Mouse (Mus musculus) heart, embryonic 13.5 days (tissue): ENCODE results near the gene Anks1b. TPM values are rescaled to one million over a fixed set of nuclear protein-coding genes. Genes with fewer than 3 reads are reported as not detected.
A peak's percentile ranks its signal among the peaks of the same experiment; 100 is the strongest.

Experiments used
- ATAC-seq: fragments of 200-750 bp; cut with Nextera tagmentation; 2 replicates; pipeline ENCODE4 v1.8.0; 2017; ENCODE audit warnings: moderate TSS enrichment; ENCODE audit not compliant: insufficient number of reproducible peaks, low FRiP score, low TSS enrichment; ENCODE audit errors: extremely low read depth
- H3K27ac ChIP-seq: fragments of 300-500 bp; sonication (generic); replicated peaks from 2 replicates; pipeline ENCODE4 v1.5.1; 2015; ENCODE audit warnings: moderate library complexity, mild to moderate bottlenecking, inconsistent platforms
- H3K27me3 ChIP-seq: fragments of 300-500 bp; sonication (generic); replicated peaks from 2 replicates; pipeline ENCODE4 v1.6.1; 2015; ENCODE audit warnings: mild to moderate bottlenecking, inconsistent platforms
- H3K36me3 ChIP-seq: fragments of 300-500 bp; sonication (generic); 2 replicates; pipeline ENCODE4 v1.6.1; 2015; ENCODE audit warnings: mild to moderate bottlenecking, inconsistent platforms
- H3K4me1 ChIP-seq: fragments of 300-500 bp; sonication (generic); 2 replicates; pipeline ENCODE4 v1.6.1; 2015; ENCODE audit warnings: inconsistent platforms
- H3K4me2 ChIP-seq: fragments of 300-500 bp; sonication (generic); 2 replicates; pipeline ENCODE4 v1.6.1; 2015; ENCODE audit warnings: inconsistent platforms, mild to moderate bottlenecking, moderate library complexity
- H3K4me3 ChIP-seq: fragments of 300-500 bp; sonication (generic); 2 replicates; pipeline ENCODE4 v1.5.1; 2015; ENCODE audit warnings: moderate library complexity, mild to moderate bottlenecking, inconsistent platforms
- H3K9ac ChIP-seq: fragments of 300-500 bp; sonication (generic); 2 replicates; pipeline ENCODE4 v1.6.1; 2015; ENCODE audit warnings: inconsistent platforms, mild to moderate bottlenecking, moderate library complexity
- H3K9me3 ChIP-seq: fragments of 300-500 bp; sonication (generic); 2 replicates; pipeline ENCODE4 v1.6.1; 2016; ENCODE audit warnings: inconsistent platforms
- WGBS: fragments of 180-500 bp; shearing (Covaris S2); methylation state at CpG from one replicate; pipeline ENCODE4 v1.1.7; 2015; ENCODE audit warnings: mixed read lengths; 5-methylcytosine and 5-hydroxymethylcytosine counted together
- polyA plus RNA-seq: library from polyadenylated mRNA; unstranded; fragments of >200 nt; fragmentation: Nextera tagmentation; extraction: Ambion mirVana; gene quantifications from 2 replicates; pipeline ENCODE4 v1.2.1, GENCODE M21; 2015

The Anks1b gene
- polyA plus RNA-seq, 1 experiment from 2014 or later = 0.64 TPM

DNA sequence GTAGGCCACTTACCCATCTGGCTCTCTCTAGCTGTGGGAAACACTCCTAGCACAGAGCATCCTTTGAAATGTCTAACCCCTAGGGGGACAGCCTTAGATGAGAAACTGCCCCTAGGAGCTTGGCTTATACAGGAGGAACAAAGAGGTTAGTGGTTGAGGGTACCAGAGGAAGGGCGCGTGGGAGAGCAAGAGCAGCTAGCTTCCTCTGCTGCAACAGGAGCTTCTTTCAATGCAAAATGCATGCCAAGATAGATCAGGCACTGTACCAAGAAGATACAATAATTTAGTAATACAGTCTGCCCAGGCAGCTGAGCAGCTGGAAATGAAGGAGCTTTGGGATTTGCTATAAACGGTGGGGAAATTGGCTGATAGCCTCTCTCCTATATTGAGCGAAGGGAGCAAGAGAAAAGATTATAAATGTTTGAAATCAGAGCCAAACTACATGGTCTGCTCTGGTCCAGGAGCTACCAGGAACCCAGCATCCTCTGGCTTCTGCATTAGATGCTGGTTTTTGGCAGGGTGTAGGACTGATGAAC lies 621.7 kb downstream of the Anks1b start:
- Histone ChIP-seq H3K4me3 (no peak overlapping the region), H3K9me3 (no peaks in the 10 kb centered on the region), H3K27ac (no peak overlapping the region), H3K36me3 (no peaks in the 10 kb centered on the region), H3K9ac (no peak overlapping the region), H3K4me2 (no peak overlapping the region), H3K4me1 (no peaks in the 10 kb centered on the region), H3K27me3 (no peaks in the 10 kb centered on the region)
- 75% methylated on average over 4 of the region's 4 CpGs for WGBS
- ATAC-seq = no peak

DNA sequence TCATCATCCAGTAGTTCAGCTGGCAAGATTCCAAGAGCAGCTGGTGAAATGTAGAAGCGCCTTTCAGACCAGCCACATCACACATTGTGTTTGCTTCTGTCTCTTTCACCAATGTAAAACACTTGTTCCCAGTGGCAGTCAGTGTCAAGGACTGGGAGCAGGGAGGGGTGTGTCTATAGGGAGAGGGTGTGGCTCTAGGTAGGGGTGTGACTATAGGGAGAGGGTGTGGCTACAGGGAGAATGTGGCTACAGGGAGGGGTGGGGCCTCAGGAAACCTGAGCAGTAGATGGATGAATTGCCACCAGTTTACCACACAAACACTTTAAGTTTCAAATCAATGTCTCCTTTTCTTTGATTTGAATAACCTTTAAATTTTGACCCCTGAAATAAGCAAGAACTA lies 634.3 kb downstream of the Anks1b start:
- Histone ChIP-seq H3K27me3 (no peaks in the 10 kb centered on the region), H3K4me1 (peaks cover 3% of the 10 kb centered on the region; the same call in 1 of the 2 replicates), H3K9ac (no peak overlapping the region), H3K4me2 (no peak overlapping the region), H3K27ac (no peak overlapping the region), H3K4me3 (no peak overlapping the region), H3K9me3 (no peaks in the 10 kb centered on the region), H3K36me3 (no peaks in the 10 kb centered on the region)
- ATAC-seq = no peak
- 44% methylated on average over 1 of the region's 1 CpGs for WGBS

DNA sequence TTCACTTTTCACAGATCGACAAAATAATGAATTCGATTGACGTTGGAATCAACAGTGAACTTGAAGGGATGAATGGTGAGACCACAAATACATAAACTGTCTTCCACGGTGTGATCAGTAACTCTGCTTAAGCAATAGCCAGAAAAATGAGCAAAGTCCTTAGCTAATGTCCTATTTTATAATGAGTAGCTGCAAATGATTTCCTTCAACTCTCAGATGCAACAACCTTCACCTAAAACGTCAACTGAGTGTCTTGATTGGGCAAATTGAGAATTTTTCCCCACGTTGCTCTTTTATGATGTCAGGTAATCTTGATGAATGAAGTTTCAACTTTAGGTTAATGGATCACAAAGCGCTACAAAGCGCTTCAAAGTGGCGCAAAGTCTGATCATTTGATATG lies 639.5 kb downstream of the Anks1b start:
- 84% methylated on average over 9 of the region's 9 CpGs for WGBS

DNA sequence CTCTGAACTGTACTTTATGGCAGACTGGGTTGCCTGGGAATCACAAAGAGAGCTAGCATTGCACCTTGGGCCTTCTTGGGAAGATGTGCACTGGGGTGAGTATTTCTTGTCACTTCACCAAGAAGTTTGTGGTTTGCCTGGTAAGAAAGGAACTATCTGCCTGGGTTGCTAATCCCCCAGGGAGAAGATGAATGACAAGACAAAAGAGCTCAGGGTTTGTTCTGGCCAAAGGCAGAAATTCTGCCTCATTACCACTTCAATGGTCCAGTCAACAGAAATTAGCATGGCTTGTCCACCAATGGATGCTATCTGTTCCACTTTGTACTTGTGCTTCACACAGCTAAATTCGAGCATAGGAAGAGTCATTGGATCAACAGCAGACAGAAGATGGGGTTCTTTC lies 658.5 kb downstream of the Anks1b start:
- H3K4me1 ChIP-seq = peaks cover 4% of the 10 kb centered on the region; the same call in 1 of the 2 replicates
- H3K36me3 ChIP-seq = no peaks in the 10 kb centered on the region
- H3K4me3 ChIP-seq = no peak overlapping the region
- WGBS = 45% methylated on average over 1 of the region's 1 CpGs
- H3K9me3 ChIP-seq = no peaks in the 10 kb centered on the region
- no peak overlapping the region for H3K4me2 ChIP-seq
- ATAC-seq = no peak
- H3K27me3 ChIP-seq = no peaks in the 10 kb centered on the region
- H3K9ac ChIP-seq = no peak overlapping the region
- H3K27ac ChIP-seq = no peak overlapping the region

More for the DNA sequence above, 639.5 kb downstream of the Anks1b start:
- 0 out of 2 replicates have a peak, but pooled peaks cover 4% of the 10 kb centered on the region for H3K9me3 ChIP-seq
- H3K27me3 ChIP-seq = no peaks in the 10 kb centered on the region
- H3K4me2 ChIP-seq = no peak overlapping the region
- no peaks in the 10 kb centered on the region for H3K36me3 ChIP-seq
- peaks cover 3% of the 10 kb centered on the region; the same call in 1 of the 2 replicates for H3K4me1 ChIP-seq
- no peak for ATAC-seq
- H3K4me3 ChIP-seq = no peak overlapping the region
- H3K9ac ChIP-seq = no peak overlapping the region
- no peak overlapping the region for H3K27ac ChIP-seq

DNA sequence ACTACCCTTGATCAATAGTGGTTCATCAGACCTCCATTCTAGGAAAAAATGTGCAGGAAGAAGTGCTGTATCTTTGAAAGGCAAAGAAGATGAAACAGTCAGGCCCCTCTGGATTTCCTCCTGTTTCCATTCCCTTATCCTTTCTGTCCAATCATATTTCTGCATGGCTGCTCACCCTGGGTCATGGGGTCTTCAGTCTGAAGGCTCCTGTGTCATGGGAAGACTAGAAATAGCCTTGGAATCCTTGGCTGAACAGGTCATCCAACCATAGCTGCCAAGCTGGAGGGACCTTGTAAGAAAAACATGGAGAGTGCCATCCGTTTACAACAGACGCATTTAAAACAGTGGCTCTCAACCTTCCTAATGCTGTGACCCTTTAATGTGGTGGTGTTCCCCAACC lies 662.1 kb downstream of the Anks1b start:
- Histone ChIP-seq H3K9ac (no peak overlapping the region), H3K27ac (no peak overlapping the region), H3K4me3 (no peak overlapping the region), H3K4me1 (peaks cover 4% of the 10 kb centered on the region; the same call in 1 of the 2 replicates), H3K4me2 (no peak overlapping the region), H3K27me3 (no peaks in the 10 kb centered on the region), H3K9me3 (no peaks in the 10 kb centered on the region), H3K36me3 (no peaks in the 10 kb centered on the region)
- 83% methylated on average over 2 of the region's 2 CpGs for WGBS
- no peak for ATAC-seq

DNA sequence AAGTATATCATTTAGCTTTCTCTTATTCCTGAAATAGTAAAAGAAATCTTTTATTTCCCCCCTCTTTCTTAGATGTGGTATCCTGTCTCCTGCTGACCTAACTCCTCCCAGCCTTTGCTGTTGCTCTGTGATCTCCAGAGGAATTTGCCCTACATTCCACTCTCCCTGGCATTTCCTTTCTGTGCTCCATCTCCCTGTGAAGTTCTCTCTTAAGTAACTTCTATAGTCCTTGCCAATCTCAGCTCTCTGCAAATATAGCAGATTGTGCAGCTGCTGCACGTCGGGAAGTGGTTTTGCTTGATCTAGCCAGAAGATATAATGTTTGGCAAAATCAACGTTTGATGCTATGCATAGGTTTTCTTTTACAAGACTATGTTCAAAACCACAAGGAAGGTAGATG lies 673.3 kb downstream of the Anks1b start:
- Histone ChIP-seq H3K27ac (no peak overlapping the region), H3K4me3 (no peak overlapping the region), H3K27me3 (no peaks in the 10 kb centered on the region), H3K4me2 (no peak overlapping the region), H3K36me3 (no peaks in the 10 kb centered on the region), H3K9me3 (no peaks in the 10 kb centered on the region; the same call in 1 of the 2 replicates), H3K4me1 (no peaks in the 10 kb centered on the region), H3K9ac (no peak overlapping the region)
- ATAC-seq = no peak
- 31% methylated on average over 3 of the region's 3 CpGs for WGBS

DNA sequence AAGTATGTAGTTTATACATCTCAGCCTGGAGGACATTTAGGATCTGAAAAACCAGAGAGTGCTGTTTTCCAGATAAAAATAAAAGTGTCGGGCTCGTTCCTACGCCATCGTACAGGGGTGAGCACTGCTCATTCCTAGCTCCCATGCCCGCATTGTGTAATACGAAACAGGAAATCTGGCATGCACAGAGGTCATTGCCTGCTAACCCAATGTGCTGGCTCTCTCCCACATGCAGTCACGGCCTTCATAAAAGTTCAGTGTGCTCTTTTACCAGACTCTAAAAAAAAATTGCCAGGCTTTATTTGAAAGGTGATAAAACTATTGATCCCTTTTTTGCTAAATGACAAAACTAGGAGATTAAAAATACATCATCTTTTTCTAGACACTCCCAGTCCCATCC lies 689.6 kb downstream of the Anks1b start:
- Histone ChIP-seq H3K9ac (no peak overlapping the region), H3K4me2 (no peak overlapping the region), H3K27ac (no peak overlapping the region), H3K36me3 (no peaks in the 10 kb centered on the region), H3K27me3 (no peaks in the 10 kb centered on the region), H3K4me3 (no peak overlapping the region), H3K9me3 (no peaks in the 10 kb centered on the region), H3K4me1 (no peaks in the 10 kb centered on the region)
- 70% methylated on average over 7 of the region's 7 CpGs for WGBS
- no peak for ATAC-seq

DNA sequence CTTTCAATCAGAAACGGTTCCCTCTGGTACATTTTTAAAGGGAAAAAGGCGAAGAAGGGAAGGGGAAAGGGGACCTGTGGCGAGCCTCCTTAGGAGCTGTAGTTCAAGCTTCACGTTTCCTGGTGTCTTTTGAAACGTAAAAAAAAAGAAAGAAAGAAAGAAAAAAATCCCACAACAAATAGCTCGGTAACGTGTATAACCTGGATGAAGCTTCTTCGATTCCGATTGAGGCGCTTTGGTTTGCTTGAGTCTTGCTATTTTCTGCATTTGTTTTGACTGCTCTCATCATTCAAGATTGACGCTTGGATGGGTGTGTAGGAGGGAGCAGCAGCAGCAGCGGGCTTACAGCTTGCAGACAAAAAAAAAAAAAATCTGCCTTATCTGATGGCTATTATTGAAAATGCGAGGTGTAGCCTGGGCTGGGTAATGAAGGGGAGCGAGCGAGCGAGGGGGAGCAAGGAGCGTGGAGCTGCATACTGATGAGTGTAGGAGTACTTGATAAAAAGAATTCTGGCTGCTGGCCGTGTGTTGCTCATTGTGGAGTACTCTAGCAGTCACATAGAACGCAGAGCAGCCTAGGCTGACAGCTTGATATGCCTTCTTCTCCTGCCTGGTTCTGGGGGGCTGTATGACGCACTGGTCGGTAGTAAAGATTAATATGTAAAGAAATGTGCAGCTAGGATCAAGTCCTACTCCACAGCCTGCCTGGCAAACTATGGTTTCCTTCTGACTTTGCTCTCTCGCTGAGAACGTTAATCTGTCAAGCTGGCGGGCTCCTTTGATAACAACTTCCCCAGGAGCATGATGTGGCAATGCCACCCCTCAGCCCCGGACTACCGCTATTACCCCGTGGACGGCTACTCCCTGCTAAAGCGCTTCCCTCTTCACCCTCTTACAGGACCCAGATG lies 703.1 kb downstream of the Anks1b start:
- Histone ChIP-seq H3K4me3 (peak overlapping the region; percentile 35), H3K4me1 (peaks cover 6% of the 10 kb centered on the region; the same call in 1 of the 2 replicates), H3K36me3 (no peaks in the 10 kb centered on the region), H3K27ac (no peak overlapping the region), H3K9me3 (no peaks in the 10 kb centered on the region), H3K27me3 (peaks cover 6% of the 10 kb centered on the region; the same call in 1 of the 2 replicates), H3K9ac (peak overlapping the region; percentile 37; the same call in 1 of the 2 replicates), H3K4me2 (peak overlapping the region; percentile 68)
- no peak; the same call in 1 of the 2 replicates for ATAC-seq
- 29% methylated on average over 29 of the region's 29 CpGs for WGBS

DNA sequence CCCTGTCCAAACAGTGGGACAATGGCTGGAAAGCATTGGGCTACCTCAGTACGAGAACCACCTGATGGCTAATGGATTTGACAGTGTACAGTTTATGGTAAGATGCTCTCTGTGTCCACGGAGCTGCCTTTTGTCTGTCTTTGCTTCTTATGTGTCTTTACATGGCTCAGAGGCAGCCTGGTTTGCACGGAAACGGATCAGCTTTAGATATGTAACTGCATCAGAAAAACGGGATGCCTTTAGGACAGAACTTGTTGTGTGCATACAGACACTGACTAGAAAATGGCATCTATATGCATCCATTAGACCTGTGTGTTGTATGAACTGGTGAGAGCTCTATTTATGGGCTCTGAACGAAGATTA lies 703.8 kb downstream of the Anks1b start:
- no peaks in the 10 kb centered on the region for H3K9me3 ChIP-seq
- no peaks in the 10 kb centered on the region for H3K36me3 ChIP-seq
- H3K4me3 ChIP-seq = peak overlapping the region; percentile 35
- H3K9ac ChIP-seq = 0 out of 2 replicates have a peak overlapping the region, but pooled peaks have one; percentile 37
- H3K4me1 ChIP-seq = peaks cover 6% of the 10 kb centered on the region; the same call in 1 of the 2 replicates
- no peak for ATAC-seq
- peaks cover 6% of the 10 kb centered on the region; the same call in 1 of the 2 replicates for H3K27me3 ChIP-seq
- WGBS = 63% methylated on average over 6 of the region's 6 CpGs
- H3K4me2 ChIP-seq = peak overlapping the region; percentile 68
- no peak overlapping the region for H3K27ac ChIP-seq

DNA sequence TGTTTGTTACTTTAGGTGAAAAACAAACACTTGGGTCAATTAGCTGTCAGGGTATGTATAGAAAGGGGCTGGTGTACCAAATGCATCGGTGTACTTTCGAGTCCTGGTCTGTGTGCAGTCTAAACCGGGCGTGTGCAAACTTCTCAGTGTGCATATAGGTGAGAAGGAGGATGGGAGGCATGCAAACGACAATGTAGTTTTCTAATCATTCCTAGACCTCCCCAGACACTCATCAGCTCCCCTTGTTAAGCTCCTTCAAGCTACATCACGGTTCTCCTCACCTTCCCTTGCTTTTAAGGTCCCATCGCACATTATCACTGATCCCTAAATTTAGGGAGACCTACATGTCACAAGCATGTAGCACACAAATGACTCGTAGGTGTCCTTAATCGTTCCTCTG lies 704.5 kb downstream of the Anks1b start:
- H3K36me3 ChIP-seq = no peaks in the 10 kb centered on the region
- no peak overlapping the region for H3K27ac ChIP-seq
- no peak overlapping the region for H3K4me3 ChIP-seq
- ATAC-seq = no peak
- peaks cover 6% of the 10 kb centered on the region; the same call in 1 of the 2 replicates for H3K27me3 ChIP-seq
- no peak overlapping the region for H3K9ac ChIP-seq
- peaks cover 6% of the 10 kb centered on the region; the same call in 1 of the 2 replicates for H3K4me1 ChIP-seq
- no peak overlapping the region for H3K4me2 ChIP-seq
- 70% methylated on average over 9 of the region's 9 CpGs for WGBS
- no peaks in the 10 kb centered on the region for H3K9me3 ChIP-seq

DNA sequence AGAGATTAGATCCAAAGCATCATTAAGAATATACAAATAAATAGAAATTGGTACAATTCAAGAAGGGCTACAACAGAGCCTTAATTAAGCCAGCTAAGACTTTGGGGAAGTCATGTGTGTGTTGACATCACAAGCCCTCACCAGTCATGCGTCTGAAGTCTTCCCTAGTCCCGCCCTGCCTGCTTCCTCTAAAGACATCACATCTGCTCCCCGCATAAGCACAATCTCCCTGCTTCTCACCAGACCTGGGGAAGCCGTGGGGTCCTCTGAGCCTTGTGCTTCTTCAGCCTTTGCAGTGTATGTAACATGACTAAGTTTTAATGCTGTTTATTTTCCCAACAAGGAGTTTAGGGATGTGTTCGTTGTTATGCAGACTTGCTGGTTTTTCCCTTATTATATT lies 706.7 kb downstream of the Anks1b start:
- WGBS = 76% methylated on average over 5 of the region's 5 CpGs
- H3K27me3 ChIP-seq = peaks cover 6% of the 10 kb centered on the region; the same call in 1 of the 2 replicates
- H3K4me3 ChIP-seq = no peak overlapping the region
- peaks cover 6% of the 10 kb centered on the region; the same call in 1 of the 2 replicates for H3K4me1 ChIP-seq
- no peaks in the 10 kb centered on the region for H3K36me3 ChIP-seq
- ATAC-seq = no peak
- no peak overlapping the region for H3K4me2 ChIP-seq
- H3K27ac ChIP-seq = no peak overlapping the region
- H3K9me3 ChIP-seq = no peaks in the 10 kb centered on the region
- no peak overlapping the region for H3K9ac ChIP-seq
